Mouse (Mus musculus) spleen, adult 2 months (tissue): Measurements from ENCODE around the gene Gtpbp8. TPM values are rescaled to one million over a fixed set of nuclear protein-coding genes. Genes with fewer than 3 reads are reported as not detected.

Source experiments
- DNase-seq, 2 experiments: peaks; one replicate each; pipeline versions ENCODE4 v3.0.0 to v3.0.0-alpha.2; 2012 to 2021; ENCODE audit warnings: low spot score in 2 of 2, low read depth in 1 of 2
- H3K27ac ChIP-seq: fragments of 200-500 bp; 2 replicates; pipeline ENCODE4 v1.5.1; 2012; ENCODE audit warnings: low read length, inconsistent platforms; ENCODE audit not compliant: insufficient read depth
- H3K27me3 ChIP-seq: fragments of 200-500 bp; 2 replicates; pipeline ENCODE4 v1.6.1; 2012; ENCODE audit warnings: mild to moderate bottlenecking, moderate library complexity, low read length, inconsistent platforms; ENCODE audit not compliant: control insufficient read depth, insufficient read depth
- H3K36me3 ChIP-seq: fragments of 200-500 bp; 2 replicates; pipeline ENCODE4 v1.6.1; 2012; ENCODE audit warnings: mild to moderate bottlenecking, low read length, inconsistent platforms; ENCODE audit not compliant: control insufficient read depth, insufficient read depth
- H3K4me1 ChIP-seq: fragments of 200-500 bp; 2 replicates; pipeline ENCODE4 v1.6.1; 2011; ENCODE audit warnings: inconsistent platforms; ENCODE audit not compliant: control insufficient read depth, insufficient read depth, insufficient read length
- H3K4me3 ChIP-seq: fragments of 200-500 bp; 2 replicates; pipeline ENCODE4 v1.5.1; 2011; ENCODE audit warnings: mild to moderate bottlenecking, inconsistent platforms; ENCODE audit not compliant: insufficient read depth, insufficient read length; ENCODE audit errors: extremely low read depth
- CTCF ChIP-seq: fragments of 200-500 bp; IDR thresholded peaks from 2 replicates; pipeline ENCODE4 v1.5.1; 2011; ENCODE audit warnings: mild to moderate bottlenecking, inconsistent platforms; ENCODE audit not compliant: insufficient read depth, insufficient read length, insufficient replicate concordance; ENCODE audit errors: extremely low read depth
- POLR2A ChIP-seq: fragments of 200-500 bp; IDR thresholded peaks from 2 replicates; pipeline ENCODE4 v1.6.1; 2011; ENCODE audit warnings: low read depth, low read length, inconsistent platforms
- WGBS: fragments of 180-500 bp; shearing (Covaris S2); methylation state at CpG from one replicate; pipeline ENCODE4 v1.1.7; 2018; 5-methylcytosine and 5-hydroxymethylcytosine counted together
- polyA plus RNA-seq: library from polyadenylated mRNA; depleted of rRNA; stranded (reverse); fragments of >200 nt; gene quantifications from 2 replicates; pipeline ENCODE4 v1.2.3, GENCODE M21; 2012; rRNA removed

Gtpbp8 gene
- polyA plus RNA-seq: 3.4 and 3.7 TPM in 2 replicates

- 1% methylated on average over 47 of the region's 47 CpGs for WGBS
- Histone ChIP-seq H3K27me3 (no peaks in the 10 kb centered on the region), H3K4me1 (no peaks in the 10 kb centered on the region), H3K4me3 (peak within 1 kb of the TSS; percentile 82), H3K36me3 (no peaks in the 10 kb centered on the region; the same call in 1 of the 2 replicates), H3K27ac (peak within 1 kb of the TSS; percentile 90)
- DNase-seq: peak; percentile 60 to 85
- TF ChIP-seq CTCF (no peak), POLR2A (peak; percentile 19)
Measured at GRCm38 (mm10) chr16:44745866-44746562, at the start of gene Gtpbp8. Gene Gtpbp8, minus strand, starts transcription at chr16:44746363.

DNA sequence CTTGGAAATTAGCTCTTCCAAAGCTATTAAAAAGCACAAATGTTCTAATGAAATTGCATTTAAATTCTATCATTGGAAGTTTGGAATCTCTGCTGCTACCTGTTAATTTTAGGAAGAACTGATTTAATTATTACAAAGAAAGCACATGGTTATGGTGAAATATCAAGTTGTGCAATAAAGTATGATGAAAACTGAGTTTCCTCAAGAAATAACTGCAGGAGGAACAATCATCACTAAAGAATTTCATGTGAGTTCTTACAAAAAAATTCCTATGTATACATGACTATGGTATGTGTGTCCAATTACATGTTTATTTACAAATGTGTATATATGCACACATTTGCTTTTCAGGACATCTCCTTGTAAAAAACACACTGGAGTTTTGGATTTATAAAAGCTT lies 48.3 kb upstream of the Gtpbp8 start:
- H3K4me1 ChIP-seq: no peaks in the 10 kb centered on the region
- no peak for DNase-seq
- TF ChIP-seq POLR2A (no peak), CTCF (no peak)
- H3K36me3 ChIP-seq: no peaks in the 10 kb centered on the region
- H3K27me3 ChIP-seq: no peaks in the 10 kb centered on the region
- H3K4me3 ChIP-seq: no peak overlapping the region
- H3K27ac ChIP-seq: no peak overlapping the region

DNA sequence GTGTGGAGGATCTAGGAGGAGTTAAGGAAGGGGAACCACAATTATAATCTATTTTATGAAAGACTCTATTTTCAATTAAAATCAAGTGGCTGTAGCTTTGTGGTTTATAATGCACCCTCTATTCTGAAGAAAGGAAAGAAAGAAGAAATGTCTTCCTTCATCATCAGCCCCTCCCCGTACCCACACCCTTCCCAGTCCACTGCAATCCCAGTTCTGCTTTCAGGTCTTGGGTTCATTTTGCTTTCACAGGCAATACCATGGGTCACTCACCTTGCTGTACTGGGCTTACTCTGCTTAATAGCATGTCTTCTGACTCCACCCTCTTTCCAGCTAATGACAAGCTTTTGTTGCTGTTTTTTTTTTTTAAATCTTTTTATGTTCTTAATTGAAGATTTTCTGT lies 40.8 kb upstream of the Gtpbp8 start:
- WGBS: 61% methylated on average over 1 of the region's 1 CpGs

DNA sequence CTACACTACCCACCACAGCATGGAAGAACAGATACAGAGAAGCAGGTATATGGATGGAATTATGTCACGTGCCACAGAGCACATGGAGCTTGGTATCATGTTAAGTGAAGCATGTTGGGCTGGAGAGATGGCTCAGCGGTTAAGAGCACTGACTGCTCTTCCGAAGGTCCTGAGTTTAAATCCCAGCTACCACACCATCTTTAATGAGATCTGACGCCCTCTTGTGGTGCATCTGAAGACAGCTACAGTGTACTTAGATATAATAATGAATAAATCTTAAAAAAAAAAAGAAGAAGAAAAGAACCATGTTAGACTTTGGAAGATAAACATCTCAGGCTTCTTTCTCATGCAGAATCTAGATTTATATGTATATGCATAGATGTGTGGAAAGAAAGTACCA lies 34.6 kb upstream of the Gtpbp8 start:
- no peaks in the 10 kb centered on the region for H3K27me3 ChIP-seq
- no peak for TF ChIP-seq POLR2A
- TF ChIP-seq CTCF: no peak
- WGBS: 88% methylated on average over 4 of the region's 4 CpGs
- no peak for DNase-seq
- no peaks in the 10 kb centered on the region for H3K36me3 ChIP-seq
- H3K27ac ChIP-seq: no peak overlapping the region
- H3K4me1 ChIP-seq: no peaks in the 10 kb centered on the region
- H3K4me3 ChIP-seq: no peak overlapping the region

More for the DNA sequence above, 40.8 kb upstream of the Gtpbp8 start:
- Histone ChIP-seq H3K27me3 (no peaks in the 10 kb centered on the region), H3K4me3 (no peak overlapping the region), H3K27ac (no peak overlapping the region), H3K4me1 (no peaks in the 10 kb centered on the region), H3K36me3 (no peaks in the 10 kb centered on the region)
- DNase-seq: no peak
- no peak for TF ChIP-seq POLR2A
- TF ChIP-seq CTCF: no peak

DNA sequence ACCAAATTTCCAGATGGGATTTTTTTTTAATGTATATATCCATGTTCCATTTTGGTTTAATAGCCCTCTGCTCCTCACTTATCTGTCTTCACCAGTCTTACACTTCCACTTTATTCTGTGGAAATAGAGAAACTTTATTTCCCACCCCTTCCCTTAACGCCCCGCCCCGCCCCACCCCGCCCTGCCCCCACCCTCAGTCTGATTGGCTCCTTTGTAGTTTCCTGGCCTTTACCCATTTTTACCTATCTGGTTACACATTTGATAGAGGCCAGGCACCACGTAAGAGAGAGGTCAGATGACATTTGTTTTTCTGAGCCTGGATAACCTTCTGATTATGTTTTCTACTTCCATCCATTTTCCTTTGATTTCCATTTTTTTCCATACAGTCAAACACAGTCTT lies 33.3 kb upstream of the Gtpbp8 start:
- no peak for TF ChIP-seq CTCF
- no peak for TF ChIP-seq POLR2A
- no peak for DNase-seq
- Histone ChIP-seq H3K27me3 (no peaks in the 10 kb centered on the region), H3K36me3 (no peaks in the 10 kb centered on the region), H3K4me3 (no peak overlapping the region), H3K27ac (no peak overlapping the region), H3K4me1 (no peaks in the 10 kb centered on the region)
- 80% methylated on average over 5 of the region's 5 CpGs for WGBS

- peak overlapping the region; percentile 4; the same call in 1 of the 2 replicates for H3K4me3 ChIP-seq
- no peak for DNase-seq
- H3K27ac ChIP-seq: no peak overlapping the region
- H3K4me1 ChIP-seq: no peaks in the 10 kb centered on the region
- 10% methylated on average over 17 of the region's 17 CpGs for WGBS
- no peaks in the 10 kb centered on the region for H3K27me3 ChIP-seq
- no peak for TF ChIP-seq POLR2A
- TF ChIP-seq CTCF: no peak
- no peaks in the 10 kb centered on the region for H3K36me3 ChIP-seq
Measured at GRCm38 (mm10) chr16:44778538-44779147, 32.5 kb upstream of the Gtpbp8 start.

GRCm38 (mm10) chr16:44774201-44774600 lies 28.0 kb upstream of the Gtpbp8 start:
- Histone ChIP-seq H3K4me1 (no peaks in the 10 kb centered on the region), H3K4me3 (no peak overlapping the region), H3K36me3 (no peaks in the 10 kb centered on the region), H3K27ac (no peak overlapping the region), H3K27me3 (no peaks in the 10 kb centered on the region)
- DNase-seq: no peak
- TF ChIP-seq POLR2A: no peak
- no peak for TF ChIP-seq CTCF
- WGBS: 87% methylated on average over 6 of the region's 6 CpGs
